Mouse (Mus musculus) liver, embryonic 14.5 days (tissue): Measurements from ENCODE around the gene Hmgb3. TPM values are rescaled to one million over a fixed set of nuclear protein-coding genes. Genes with fewer than 3 reads are reported as not detected.

Experiments
- ATAC-seq: fragments of 200-750 bp; cut with Nextera tagmentation; 2 replicates; pipeline ENCODE4 v1.8.0; 2017; ENCODE audit warnings: moderate number of reproducible peaks, mild to moderate bottlenecking, moderate library complexity; ENCODE audit not compliant: insufficient read depth
- DNase-seq, 3 experiments: peaks; one replicate each; pipeline ENCODE4 v3.0.0-alpha.2; 2012 to 2013; ENCODE audit warnings: low read depth in 3 of 3, low spot score in 3 of 3
- H3K27ac ChIP-seq: fragments of 300-500 bp; sonication (generic); 2 replicates; pipeline ENCODE4 v1.5.1; 2014; ENCODE audit warnings: moderate library complexity, mild to moderate bottlenecking, control low read depth, inconsistent platforms
- H3K27me3 ChIP-seq: fragments of 300-500 bp; sonication (generic); 2 replicates; pipeline ENCODE4 v1.6.1; 2014; ENCODE audit warnings: mild to moderate bottlenecking, low read length, moderate library complexity; ENCODE audit not compliant: control insufficient read depth, insufficient read depth
- H3K36me3 ChIP-seq: fragments of 300-500 bp; sonication (generic); replicated peaks from 2 replicates; pipeline ENCODE4 v1.6.1; 2014; ENCODE audit warnings: low read depth; ENCODE audit not compliant: control insufficient read depth, insufficient read depth
- H3K4me1 ChIP-seq, 2 experiments: fragments of 200-500 bp in 1 of 2; fragments of 300-500 bp in 1 of 2; sonication (generic) in 1 of 2; replicated peaks; 2 replicates each; pipeline ENCODE4 v1.6.1; 2012 to 2014; ENCODE audit warnings: antibody characterized with exemption in 1 of 2, inconsistent platforms in 1 of 2, low read length in 1 of 2; ENCODE audit not compliant: control insufficient read depth in 2 of 2, insufficient read depth in 2 of 2
- H3K4me2 ChIP-seq: fragments of 300-500 bp; sonication (generic); 2 replicates; pipeline ENCODE4 v1.6.1; 2014; ENCODE audit warnings: low read depth, mild to moderate bottlenecking, control low read depth, moderate library complexity
- H3K4me3 ChIP-seq, 2 experiments: fragments of 200-500 bp in 1 of 2; fragments of 300-500 bp in 1 of 2; sonication (generic) in 1 of 2; 2 replicates each; pipeline ENCODE4 v1.5.1; 2012 to 2014; ENCODE audit warnings: low read depth in 2 of 2, low read length in 2 of 2, mild to moderate bottlenecking in 2 of 2, control low read depth in 1 of 2, inconsistent platforms in 1 of 2, moderate library complexity in 1 of 2; ENCODE audit not compliant: insufficient read depth in 1 of 2
- H3K9ac ChIP-seq: fragments of 300-500 bp; sonication (generic); replicated peaks from 2 replicates; pipeline ENCODE4 v1.6.1; 2014; ENCODE audit warnings: mild to moderate bottlenecking, control low read depth, moderate library complexity
- H3K9me3 ChIP-seq: fragments of 300-500 bp; sonication (generic); 2 replicates; pipeline ENCODE4 v1.6.1; 2016; ENCODE audit warnings: low read length, mixed read lengths; ENCODE audit not compliant: control insufficient read depth
- CTCF ChIP-seq: IDR thresholded peaks from 2 replicates; pipeline ENCODE4 v1.5.1; 2016; ENCODE audit warnings: antibody characterized with exemption, low read depth, control low read depth
- EP300 ChIP-seq: IDR thresholded peaks from 2 replicates; pipeline ENCODE4 v1.6.1; 2016; ENCODE audit warnings: antibody characterized with exemption, low read depth
- WGBS: fragments of 180-500 bp; shearing (Covaris S2); extraction: QIAGEN DNeasy Blood & Tissue Kit; methylation state at CpG from one replicate; pipeline ENCODE4 v1.1.7; 2014; ENCODE audit not compliant: insufficient replicate concordance; 5-methylcytosine and 5-hydroxymethylcytosine counted together
- polyA plus RNA-seq, 2 experiments: library from polyadenylated mRNA; depleted of rRNA in 1 of 2; stranded (reverse) in 1 of 2; unstranded in 1 of 2; fragments of >200 nt; fragmentation: Nextera tagmentation in 1 of 2; extraction: Ambion mirVana in 1 of 2; gene quantifications; 2 replicates each; pipeline versions ENCODE4 v1.2.1 to v1.2.3; 2012 to 2014

The Hmgb3 gene
- polyA plus RNA-seq, 2 experiments, result 148 to 170 TPM

- DNase-seq, result no peak
- peak; percentile 68; the same call in 1 of the 2 replicates for ATAC-seq
- H3K4me2 ChIP-seq, result peak overlapping the region; percentile 22; the same call in 1 of the 2 replicates
- peak overlapping the region; percentile 54 for H3K27ac ChIP-seq
- peaks cover 14 to 19% of the 10 kb centered on the region in 2 experiments for H3K4me1 ChIP-seq
- H3K27me3 ChIP-seq, result no peaks in the 10 kb centered on the region
- H3K9ac ChIP-seq, result no peak overlapping the region
- H3K4me3 ChIP-seq, result no peak overlapping the region
- H3K36me3 ChIP-seq, result no peaks in the 10 kb centered on the region
- WGBS, result 18% methylated on average over 3 of the region's 3 CpGs
- H3K9me3 ChIP-seq, result no peaks in the 10 kb centered on the region
- TF ChIP-seq EP300 (peak; percentile 75), CTCF (no peak)
Observed at GRCm38 (mm10) chrX:71525593-71526299, 30.0 kb upstream of the Hmgb3 start.

DNA sequence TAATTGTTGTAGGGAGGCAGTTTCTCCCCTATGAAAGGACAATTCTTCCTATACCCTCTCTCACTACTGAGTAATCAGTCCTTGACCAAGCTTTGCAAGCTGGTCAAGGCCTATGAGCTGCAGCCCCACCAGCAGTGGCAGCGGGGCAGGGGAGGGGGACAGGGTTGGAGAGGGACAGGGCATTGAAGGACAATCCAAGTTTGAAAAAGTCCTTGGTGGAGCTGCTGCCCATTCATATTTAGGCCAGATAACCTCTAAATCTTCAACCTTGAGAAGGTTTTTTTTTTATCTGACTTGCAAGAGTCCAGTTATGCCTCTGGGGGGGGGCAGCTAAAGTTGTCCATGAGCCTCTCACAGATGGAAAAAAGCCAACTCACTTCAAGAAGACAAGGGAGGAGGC, 28.3 kb upstream of the Hmgb3 start:
- DNase-seq, result no peak
- H3K4me2 ChIP-seq, result no peak overlapping the region
- WGBS, result 100% methylated on average over 1 of the region's 1 CpGs
- H3K27me3 ChIP-seq, result no peaks in the 10 kb centered on the region
- H3K36me3 ChIP-seq, result no peaks in the 10 kb centered on the region
- no peaks in the 10 kb centered on the region for H3K9me3 ChIP-seq
- H3K27ac ChIP-seq, result no peak overlapping the region
- TF ChIP-seq EP300 (no peak), CTCF (no peak)
- no peak overlapping the region for H3K9ac ChIP-seq
- ATAC-seq, result no peak
- H3K4me1 ChIP-seq, result peaks cover 14 to 19% of the 10 kb centered on the region in 2 experiments
- H3K4me3 ChIP-seq, result no peak overlapping the region

DNA sequence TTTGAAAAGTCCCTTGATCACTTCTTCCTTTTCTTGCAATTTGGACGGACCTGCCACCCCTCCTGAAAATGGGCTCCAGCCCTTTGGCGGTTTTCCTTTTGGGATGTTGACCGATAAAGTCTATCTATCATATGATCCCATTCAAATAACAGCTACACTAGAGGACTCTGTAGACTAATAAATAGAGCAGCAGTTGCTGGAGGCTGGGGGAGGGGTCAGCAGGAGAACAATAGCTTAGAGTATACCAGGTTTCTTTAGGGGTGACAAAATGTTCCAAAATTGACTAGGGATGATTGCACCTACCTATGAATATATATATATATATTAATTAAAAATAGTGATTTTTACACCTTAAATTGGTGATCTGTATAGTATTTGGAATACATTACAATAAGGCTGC, 27.6 kb upstream of the Hmgb3 start:
- 55% methylated on average over 3 of the region's 3 CpGs for WGBS
- no peak overlapping the region for H3K9ac ChIP-seq
- H3K4me1 ChIP-seq, result peaks cover 14 to 19% of the 10 kb centered on the region in 2 experiments
- no peak overlapping the region for H3K4me2 ChIP-seq
- no peak for TF ChIP-seq EP300
- no peak for TF ChIP-seq CTCF
- H3K4me3 ChIP-seq, result no peak overlapping the region
- H3K9me3 ChIP-seq, result no peaks in the 10 kb centered on the region
- ATAC-seq, result no peak
- no peaks in the 10 kb centered on the region for H3K27me3 ChIP-seq
- no peak for DNase-seq
- H3K27ac ChIP-seq, result no peak overlapping the region
- H3K36me3 ChIP-seq, result no peaks in the 10 kb centered on the region

DNA sequence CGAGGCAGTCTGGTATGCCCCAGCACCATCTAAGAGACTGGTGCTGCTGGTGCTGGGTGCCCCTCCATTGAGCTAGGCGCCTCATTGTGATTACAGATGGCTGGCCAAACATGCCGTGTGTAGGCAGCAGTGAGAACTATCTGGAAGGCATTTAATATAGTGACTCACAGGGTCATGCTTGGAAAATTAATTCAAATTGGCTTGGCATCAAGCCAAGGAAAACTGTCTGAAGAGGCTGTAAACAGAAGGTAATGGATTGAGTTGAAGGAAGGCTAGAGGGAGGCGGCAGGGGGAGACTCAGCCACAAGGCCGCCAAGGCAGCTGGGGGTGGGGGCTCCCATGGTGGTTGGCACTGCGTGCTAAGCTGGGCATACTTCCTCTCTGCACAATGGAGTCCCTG, 27.1 kb upstream of the Hmgb3 start:
- 63% methylated on average over 6 of the region's 6 CpGs for WGBS
- Histone ChIP-seq H3K4me3 (no peak overlapping the region), H3K4me1 (peaks cover 14 to 19% of the 10 kb centered on the region in 2 experiments), H3K9me3 (no peaks in the 10 kb centered on the region), H3K4me2 (no peak overlapping the region), H3K27ac (no peak overlapping the region), H3K36me3 (no peaks in the 10 kb centered on the region), H3K9ac (no peak overlapping the region), H3K27me3 (no peaks in the 10 kb centered on the region)
- no peak for TF ChIP-seq EP300
- TF ChIP-seq CTCF, result no peak
- ATAC-seq, result no peak
- no peak for DNase-seq

DNA sequence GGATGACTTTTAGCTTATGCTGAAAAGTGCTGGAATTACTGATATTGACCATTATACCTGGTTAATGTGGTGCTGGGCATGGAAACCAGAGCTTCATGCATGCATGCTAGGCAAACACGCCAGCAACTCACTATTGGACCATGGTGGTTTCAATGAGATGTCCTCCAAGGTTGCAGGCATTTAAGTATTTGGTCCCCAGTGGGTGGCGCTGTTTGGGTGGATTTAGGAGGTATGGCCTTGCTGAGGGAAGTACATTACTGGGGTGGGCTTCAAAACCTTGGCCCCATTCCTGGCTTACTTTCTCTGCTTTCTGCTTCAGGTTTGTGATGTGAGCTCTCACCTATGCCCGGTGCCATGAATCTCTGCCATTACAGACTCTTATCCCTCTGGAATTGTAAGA, 23.1 kb upstream of the Hmgb3 start:
- Histone ChIP-seq H3K27me3 (no peaks in the 10 kb centered on the region), H3K4me1 (no peaks in the 10 kb centered on the region), H3K27ac (no peak overlapping the region), H3K4me2 (no peak overlapping the region), H3K9ac (no peak overlapping the region), H3K4me3 (no peak overlapping the region), H3K36me3 (no peaks in the 10 kb centered on the region), H3K9me3 (no peaks in the 10 kb centered on the region)
- no peak for DNase-seq
- ATAC-seq, result no peak
- TF ChIP-seq EP300 (no peak), CTCF (peak; percentile 52)
- 58% methylated on average over 3 of the region's 3 CpGs for WGBS
